Mouse (Mus musculus) forebrain, embryonic 14.5 days (tissue): Measurements from ENCODE around the gene Gm6526. TPM values are rescaled to one million over a fixed set of nuclear protein-coding genes. Genes with fewer than 3 reads are reported as not detected.

Experiments
- polyA plus RNA-seq: library from polyadenylated mRNA; unstranded; fragments of >200 nt; fragmentation: Nextera tagmentation; extraction: Ambion mirVana; gene quantifications from 2 replicates; pipeline ENCODE4 v1.2.1, GENCODE M21; 2014

The Gm6526 gene
- polyA plus RNA-seq, 1 experiment from 2014 or later: not detected

Other genes with a start within 250 kb of the Gm6526 start
- not detected in 2 replicates for gene Gm5799, start 204.3 kb upstream of the Gm6526 start, polyA plus RNA-seq
- gene Gm17654, start 168.7 kb upstream of the Gm6526 start, polyA plus RNA-seq: not detected in 2 replicates
- not detected in 2 replicates for gene Gm10375, start 139.9 kb upstream of the Gm6526 start, polyA plus RNA-seq
- not detected in 2 replicates for gene Gm8165, start 70.7 kb upstream of the Gm6526 start, polyA plus RNA-seq
- 1.5 and 2.2 TPM in 2 replicates for gene Gm7324, start 50.0 kb upstream of the Gm6526 start, polyA plus RNA-seq
- gene Gm16506, start 20.4 kb upstream of the Gm6526 start, polyA plus RNA-seq: not detected in 2 replicates
- gene Gm8180, start 36.9 kb downstream of the Gm6526 start, polyA plus RNA-seq: not detected in 2 replicates
- gene Ear1, start 127.7 kb downstream of the Gm6526 start, polyA plus RNA-seq: not detected in 2 replicates
- gene Ear10, start 175.7 kb downstream of the Gm6526 start, polyA plus RNA-seq: not detected in 2 replicates
- gene Gm8113, start 177.5 kb downstream of the Gm6526 start, polyA plus RNA-seq: 6.0 and 6.2 TPM in 2 replicates
- gene Ang5, start 209.2 kb downstream of the Gm6526 start, polyA plus RNA-seq: not detected in 2 replicates